Mouse (Mus musculus): ENCODE measurements around the gene Fam204a. TPM values are rescaled to one million over a fixed set of nuclear protein-coding genes. Genes with fewer than 3 reads are reported as not detected.

Fam204a gene
- total RNA-seq, 1 experiment: 19.5 TPM

- Histone ChIP-seq H3K9me3 (ENCODE audit: control insufficient read depth, insufficient read depth, low read depth, low read length) (no peaks in the 10 kb centered on the region), H3K9ac (ENCODE audit: insufficient read depth, low read depth, low read length, poor library complexity, severe bottlenecking) (no peak overlapping the region), H3K4me3 (ENCODE audit: insufficient read depth in 1 of 2, low read depth in 1 of 2, low read length in 2 of 2, poor library complexity in 1 of 2, severe bottlenecking in 1 of 2) (no peak overlapping the region), H3K27ac (ENCODE audit: insufficient read depth, low read depth, low read length, poor library complexity, severe bottlenecking) (no peak overlapping the region), H3K36me3 (ENCODE audit: control insufficient read depth, insufficient read depth, low read length, poor library complexity, severe bottlenecking) (no peaks in the 10 kb centered on the region), H3K4me1 (ENCODE audit: control insufficient read depth in 2 of 2, insufficient read depth in 2 of 2, low read length in 2 of 2, poor library complexity in 1 of 2) (no peaks in the 10 kb centered on the region)
- TF ChIP-seq HCFC1 (IDR thresholded peaks at IDR 0.05; ENCODE audit: borderline replicate concordance, insufficient read depth, low read length) (no peak), ZC3H11A (IDR thresholded peaks at IDR 0.05; ENCODE audit: borderline replicate concordance, low read depth, low read length) (no peak), ZNF384 (IDR thresholded peaks at IDR 0.05; ENCODE audit: low read depth, low read length) (no peak), CHD2 (IDR thresholded peaks at IDR 0.05; ENCODE audit: low read depth, low read length) (no peak), MAFK (IDR thresholded peaks at IDR 0.05; ENCODE audit: insufficient read depth, low read depth, low read length) (no peak)
- DNase-seq (ENCODE audit: low read depth, low spot score): no peak
- in situ Hi-C loops (cut with MboI; ENCODE audit: low sequenced_read_pairs in 2 of 2, unreplicated experiment in 2 of 2): no loop called here
These were observed 43.6 kb downstream of the Fam204a start for GRCm38 (mm10) chr19:60182901-60183300.

- no peaks in the 10 kb centered on the region for H3K9me3 ChIP-seq (ENCODE audit: control insufficient read depth, insufficient read depth, low read depth, low read length)
- TF ChIP-seq HCFC1 (IDR thresholded peaks at IDR 0.05; ENCODE audit: borderline replicate concordance, insufficient read depth, low read length) (no peak), CHD2 (IDR thresholded peaks at IDR 0.05; ENCODE audit: low read depth, low read length) (no peak), MAFK (IDR thresholded peaks at IDR 0.05; ENCODE audit: insufficient read depth, low read depth, low read length) (no peak), ZC3H11A (IDR thresholded peaks at IDR 0.05; ENCODE audit: borderline replicate concordance, low read depth, low read length) (no peak), ZNF384 (IDR thresholded peaks at IDR 0.05; ENCODE audit: low read depth, low read length) (no peak)
- H3K9ac ChIP-seq (ENCODE audit: insufficient read depth, low read depth, low read length, poor library complexity, severe bottlenecking): no peak overlapping the region
- H3K4me1 ChIP-seq (ENCODE audit: control insufficient read depth in 2 of 2, insufficient read depth in 2 of 2, low read length in 2 of 2, poor library complexity in 1 of 2): no peaks in the 10 kb centered on the region
- DNase-seq (ENCODE audit: low read depth, low spot score): no peak
- H3K36me3 ChIP-seq (ENCODE audit: control insufficient read depth, insufficient read depth, low read length, poor library complexity, severe bottlenecking): no peaks in the 10 kb centered on the region
- no peak overlapping the region for H3K27ac ChIP-seq (ENCODE audit: insufficient read depth, low read depth, low read length, poor library complexity, severe bottlenecking)
- in situ Hi-C loops (cut with MboI; ENCODE audit: low sequenced_read_pairs in 2 of 2, unreplicated experiment in 2 of 2): no loop called here
- no peak overlapping the region for H3K4me3 ChIP-seq (ENCODE audit: insufficient read depth in 1 of 2, low read depth in 1 of 2, low read length in 2 of 2, poor library complexity in 1 of 2, severe bottlenecking in 1 of 2)
These were observed 44.3 kb downstream of the Fam204a start for GRCm38 (mm10) chr19:60182171-60182570.

GRCm38 (mm10) chr19:60178771-60179563, 47.5 kb downstream of the Fam204a start:
- Histone ChIP-seq H3K4me1 (ENCODE audit: control insufficient read depth in 2 of 2, insufficient read depth in 2 of 2, low read length in 2 of 2, poor library complexity in 1 of 2) (no peaks in the 10 kb centered on the region), H3K9ac (ENCODE audit: insufficient read depth, low read depth, low read length, poor library complexity, severe bottlenecking) (no peak overlapping the region), H3K9me3 (ENCODE audit: control insufficient read depth, insufficient read depth, low read depth, low read length) (no peaks in the 10 kb centered on the region), H3K27ac (ENCODE audit: insufficient read depth, low read depth, low read length, poor library complexity, severe bottlenecking) (no peak overlapping the region), H3K36me3 (ENCODE audit: control insufficient read depth, insufficient read depth, low read length, poor library complexity, severe bottlenecking) (no peaks in the 10 kb centered on the region), H3K4me3 (ENCODE audit: insufficient read depth in 1 of 2, low read depth in 1 of 2, low read length in 2 of 2, poor library complexity in 1 of 2, severe bottlenecking in 1 of 2) (no peak overlapping the region)
- no peak for TF ChIP-seq HCFC1 (IDR thresholded peaks at IDR 0.05; ENCODE audit: borderline replicate concordance, insufficient read depth, low read length)
- TF ChIP-seq ZC3H11A (IDR thresholded peaks at IDR 0.05; ENCODE audit: borderline replicate concordance, low read depth, low read length): no peak
- TF ChIP-seq ZNF384 (IDR thresholded peaks at IDR 0.05; ENCODE audit: low read depth, low read length): no peak
- no peak for TF ChIP-seq CHD2 (IDR thresholded peaks at IDR 0.05; ENCODE audit: low read depth, low read length)
- no peak for TF ChIP-seq MAFK (IDR thresholded peaks at IDR 0.05; ENCODE audit: insufficient read depth, low read depth, low read length)
- no peak for DNase-seq (ENCODE audit: low read depth, low spot score)
- in situ Hi-C loops (cut with MboI; ENCODE audit: low sequenced_read_pairs in 2 of 2, unreplicated experiment in 2 of 2): no loop called here

- H3K9ac ChIP-seq (ENCODE audit: insufficient read depth, low read depth, low read length, poor library complexity, severe bottlenecking): no peak overlapping the region
- in situ Hi-C loops (cut with MboI; ENCODE audit: low sequenced_read_pairs in 2 of 2, unreplicated experiment in 2 of 2): no loop called here
- no peaks in the 10 kb centered on the region for H3K36me3 ChIP-seq (ENCODE audit: control insufficient read depth, insufficient read depth, low read length, poor library complexity, severe bottlenecking)
- H3K4me3 ChIP-seq (ENCODE audit: insufficient read depth in 1 of 2, low read depth in 1 of 2, low read length in 2 of 2, poor library complexity in 1 of 2, severe bottlenecking in 1 of 2): no peak overlapping the region
- no peaks in the 10 kb centered on the region for H3K4me1 ChIP-seq (ENCODE audit: control insufficient read depth in 2 of 2, insufficient read depth in 2 of 2, low read length in 2 of 2, poor library complexity in 1 of 2)
- no peaks in the 10 kb centered on the region for H3K9me3 ChIP-seq (ENCODE audit: control insufficient read depth, insufficient read depth, low read depth, low read length)
- DNase-seq (ENCODE audit: low read depth, low spot score): no peak
- TF ChIP-seq CHD2 (IDR thresholded peaks at IDR 0.05; ENCODE audit: low read depth, low read length): no peak
- no peak for TF ChIP-seq ZNF384 (IDR thresholded peaks at IDR 0.05; ENCODE audit: low read depth, low read length)
- TF ChIP-seq MAFK (IDR thresholded peaks at IDR 0.05; ENCODE audit: insufficient read depth, low read depth, low read length): no peak
- no peak for TF ChIP-seq ZC3H11A (IDR thresholded peaks at IDR 0.05; ENCODE audit: borderline replicate concordance, low read depth, low read length)
- no peak for TF ChIP-seq HCFC1 (IDR thresholded peaks at IDR 0.05; ENCODE audit: borderline replicate concordance, insufficient read depth, low read length)
- no peak overlapping the region for H3K27ac ChIP-seq (ENCODE audit: insufficient read depth, low read depth, low read length, poor library complexity, severe bottlenecking)
These were observed 61.1 kb downstream of the Fam204a start for GRCm38 (mm10) chr19:60165417-60165816.
